Mouse (Mus musculus) neural tube, embryonic 13.5 days (tissue): ENCODE measurements at regions not wholly inside any gene's neighbourhood (a gene's known extent, or its start where the extent isn't known, plus 50 kb on each side); places are given as distances from the start of the nearest gene placed in this dataset.
"Not testable (repeated sequence)": the region's sequence is repeated elsewhere in the genome, so short reads cannot be mapped to it uniquely, and the experiment has no call there.

ENCODE experiments used
- ATAC-seq: fragments of 200-750 bp; cut with Nextera tagmentation; 2 replicates; pipeline ENCODE4 v1.8.0; 2017; ENCODE audit warnings: low read depth, mild to moderate bottlenecking, moderate TSS enrichment, moderate library complexity
- H3K27ac ChIP-seq: fragments of 300-500 bp; sonication (generic); replicated peaks from 2 replicates; pipeline ENCODE4 v1.5.1; 2015; ENCODE audit warnings: moderate library complexity, mild to moderate bottlenecking, inconsistent platforms
- H3K27me3 ChIP-seq: fragments of 300-500 bp; sonication (generic); 2 replicates; pipeline ENCODE4 v1.6.1; 2015; ENCODE audit warnings: mild to moderate bottlenecking, inconsistent platforms
- H3K36me3 ChIP-seq: fragments of 300-500 bp; sonication (generic); 2 replicates; pipeline ENCODE4 v1.6.1; 2015; ENCODE audit warnings: mild to moderate bottlenecking, inconsistent platforms
- H3K4me1 ChIP-seq: fragments of 300-500 bp; sonication (generic); replicated peaks from 2 replicates; pipeline ENCODE4 v1.6.1; 2015; ENCODE audit warnings: inconsistent platforms
- H3K4me2 ChIP-seq: fragments of 300-500 bp; sonication (generic); 2 replicates; pipeline ENCODE4 v1.6.1; 2015; ENCODE audit warnings: inconsistent platforms, mild to moderate bottlenecking, moderate library complexity
- H3K4me3 ChIP-seq: fragments of 300-500 bp; sonication (generic); 2 replicates; pipeline ENCODE4 v1.5.1; 2015; ENCODE audit warnings: mild to moderate bottlenecking, inconsistent platforms
- H3K9ac ChIP-seq: fragments of 300-500 bp; sonication (generic); 2 replicates; pipeline ENCODE4 v1.6.1; 2015; ENCODE audit warnings: moderate library complexity, mild to moderate bottlenecking, inconsistent platforms
- H3K9me3 ChIP-seq: fragments of 300-500 bp; sonication (generic); 2 replicates; pipeline ENCODE4 v1.6.1; 2016; ENCODE audit warnings: inconsistent platforms
- WGBS: fragments of 180-500 bp; shearing (Covaris S2); methylation state at CpG from one replicate; pipeline ENCODE4 v1.1.7; 2015; 5-methylcytosine and 5-hydroxymethylcytosine counted together

GRCm38 (mm10) chr3:40405949-40406236 is 125.2 kb upstream of the Intu start:
- ATAC-seq = no peak

GRCm38 (mm10) chr3:40408921-40409488 is 122.1 kb upstream of the Intu start:
- 34% methylated on average over 5 of the region's 5 CpGs for WGBS
- Histone ChIP-seq H3K9ac (no peak overlapping the region), H3K4me1 (no peaks in the 10 kb centered on the region), H3K4me2 (no peak overlapping the region), H3K9me3 (no peaks in the 10 kb centered on the region), H3K36me3 (no peaks in the 10 kb centered on the region), H3K27ac (no peak overlapping the region), H3K27me3 (no peaks in the 10 kb centered on the region), H3K4me3 (no peak overlapping the region)
- no peak for ATAC-seq

More at GRCm38 (mm10) chr3:40405949-40406236, 125.2 kb upstream of the Intu start:
- no peaks in the 10 kb centered on the region for H3K4me1 ChIP-seq
- no peaks in the 10 kb centered on the region for H3K36me3 ChIP-seq
- H3K4me3 ChIP-seq = no peak overlapping the region
- no peaks in the 10 kb centered on the region for H3K27me3 ChIP-seq
- no peak overlapping the region for H3K4me2 ChIP-seq
- H3K9ac ChIP-seq = no peak overlapping the region
- WGBS = 86% methylated on average over 2 of the region's 2 CpGs
- H3K9me3 ChIP-seq = no peaks in the 10 kb centered on the region
- no peak overlapping the region for H3K27ac ChIP-seq

GRCm38 (mm10) chr3:40410749-40411310 is 120.3 kb upstream of the Intu start:
- no peaks in the 10 kb centered on the region for H3K36me3 ChIP-seq
- no peak overlapping the region for H3K4me2 ChIP-seq
- no peak overlapping the region for H3K4me3 ChIP-seq
- 80% methylated on average over 4 of the region's 4 CpGs for WGBS
- H3K27me3 ChIP-seq = no peaks in the 10 kb centered on the region
- H3K9ac ChIP-seq = no peak overlapping the region
- no peak overlapping the region for H3K27ac ChIP-seq
- H3K4me1 ChIP-seq = no peaks in the 10 kb centered on the region
- no peak for ATAC-seq
- no peaks in the 10 kb centered on the region for H3K9me3 ChIP-seq

- H3K27ac ChIP-seq, H3K27me3 ChIP-seq, H3K4me2 ChIP-seq, H3K4me3 ChIP-seq, H3K36me3 ChIP-seq, H3K4me1 ChIP-seq, ATAC-seq, H3K9ac ChIP-seq, H3K9me3 ChIP-seq: not testable (repeated sequence)
- WGBS = 73% methylated on average over 18 of the region's 18 CpGs
Measured at GRCm38 (mm10) chr3:40425183-40425844, 105.8 kb upstream of the Intu start.

- no peak for ATAC-seq
- Histone ChIP-seq H3K4me2 (no peak overlapping the region), H3K4me3 (no peak overlapping the region), H3K9ac (no peak overlapping the region), H3K4me1 (no peaks in the 10 kb centered on the region), H3K27ac (no peak overlapping the region), H3K27me3 (no peaks in the 10 kb centered on the region), H3K36me3 (no peaks in the 10 kb centered on the region), H3K9me3 (no peaks in the 10 kb centered on the region)
- 83% methylated on average over 4 of the region's 4 CpGs for WGBS
Measured at GRCm38 (mm10) chr3:40426070-40426469, 105.0 kb upstream of the Intu start.

GRCm38 (mm10) chr3:40428021-40428420 is 103.1 kb upstream of the Intu start:
- Histone ChIP-seq H3K9me3 (no peaks in the 10 kb centered on the region), H3K4me3 (no peak overlapping the region), H3K27me3 (no peaks in the 10 kb centered on the region), H3K4me2 (no peak overlapping the region), H3K36me3 (no peaks in the 10 kb centered on the region), H3K4me1 (no peaks in the 10 kb centered on the region), H3K9ac (no peak overlapping the region), H3K27ac (no peak overlapping the region)
- 76% methylated on average over 5 of the region's 5 CpGs for WGBS
- no peak for ATAC-seq

GRCm38 (mm10) chr3:40438251-40438650 is 92.8 kb upstream of the Intu start:
- Histone ChIP-seq H3K27me3 (no peaks in the 10 kb centered on the region), H3K9me3 (no peaks in the 10 kb centered on the region), H3K9ac (no peak overlapping the region), H3K36me3 (no peaks in the 10 kb centered on the region), H3K4me2 (no peak overlapping the region), H3K4me3 (no peak overlapping the region), H3K27ac (no peak overlapping the region), H3K4me1 (no peaks in the 10 kb centered on the region)
- 94% methylated on average over 4 of the region's 4 CpGs for WGBS
- no peak for ATAC-seq

- Histone ChIP-seq H3K27me3 (no peaks in the 10 kb centered on the region), H3K9me3 (no peaks in the 10 kb centered on the region), H3K9ac (no peak overlapping the region), H3K36me3 (no peaks in the 10 kb centered on the region), H3K4me3 (no peak overlapping the region), H3K4me2 (no peak overlapping the region), H3K27ac (no peak overlapping the region), H3K4me1 (0 out of 2 replicates have a peak, but pooled peaks cover 5% of the 10 kb centered on the region)
- no peak for ATAC-seq
- WGBS = 38% methylated on average over 14 of the region's 14 CpGs
Measured at GRCm38 (mm10) chr3:40441092-40442036, 89.7 kb upstream of the Intu start.

GRCm38 (mm10) chr3:40443788-40444595 is 87.1 kb upstream of the Intu start:
- H3K4me1 ChIP-seq = 0 out of 2 replicates have a peak, but pooled peaks cover 5% of the 10 kb centered on the region
- H3K4me2 ChIP-seq = peak overlapping the region; percentile 53
- H3K27me3 ChIP-seq = no peaks in the 10 kb centered on the region
- H3K36me3 ChIP-seq = no peaks in the 10 kb centered on the region
- WGBS = 32% methylated on average over 20 of the region's 20 CpGs
- 0 out of 2 replicates have a peak overlapping the region, but pooled peaks have one; percentile 39 for H3K9ac ChIP-seq
- peak overlapping the region; percentile 28; the same call in 1 of the 2 replicates for H3K27ac ChIP-seq
- ATAC-seq = peak; percentile 72
- peak overlapping the region; percentile 17; the same call in 1 of the 2 replicates for H3K4me3 ChIP-seq
- no peaks in the 10 kb centered on the region for H3K9me3 ChIP-seq

GRCm38 (mm10) chr3:40452958-40453357 is 78.1 kb upstream of the Intu start:
- no peaks in the 10 kb centered on the region for H3K9me3 ChIP-seq
- H3K4me3 ChIP-seq = no peak overlapping the region
- no peak overlapping the region for H3K27ac ChIP-seq
- WGBS = 93% methylated on average over 5 of the region's 5 CpGs
- no peak overlapping the region for H3K4me2 ChIP-seq
- no peaks in the 10 kb centered on the region for H3K36me3 ChIP-seq
- no peak overlapping the region for H3K9ac ChIP-seq
- ATAC-seq = no peak
- H3K4me1 ChIP-seq = peaks cover 5% of the 10 kb centered on the region
- no peaks in the 10 kb centered on the region for H3K27me3 ChIP-seq

- no peak for ATAC-seq
- Histone ChIP-seq H3K36me3 (no peaks in the 10 kb centered on the region), H3K9ac (no peak overlapping the region), H3K4me3 (no peak overlapping the region), H3K27me3 (no peaks in the 10 kb centered on the region), H3K9me3 (no peaks in the 10 kb centered on the region), H3K4me1 (peaks cover 5% of the 10 kb centered on the region), H3K27ac (no peak overlapping the region), H3K4me2 (no peak overlapping the region)
- 47% methylated on average over 4 of the region's 4 CpGs for WGBS
Measured at GRCm38 (mm10) chr3:40453552-40453951, 77.5 kb upstream of the Intu start.
